Mouse (Mus musculus) spleen, postnatal 14 days (tissue): ENCODE measurements around the gene Slc39a11.

ENCODE experiments used
- DNase-seq, 2 experiments: peaks; one replicate each; pipeline ENCODE4 v3.0.0; 2021 to 2022; ENCODE audit warnings: low spot score in 2 of 2

Slc39a11 gene

GRCm38 (mm10) chr11:113460118-113460517 is 189.8 kb downstream of the Slc39a11 start:
- DNase-seq, result no peak

- no peak for DNase-seq
Observed at GRCm38 (mm10) chr11:113458582-113459210, 191.2 kb downstream of the Slc39a11 start.

GRCm38 (mm10) chr11:113452861-113453568 is 196.9 kb downstream of the Slc39a11 start:
- DNase-seq, result no peak

- no peak for DNase-seq
Observed at GRCm38 (mm10) chr11:113451301-113451700, 198.6 kb downstream of the Slc39a11 start.

- DNase-seq, result no peak
Observed at GRCm38 (mm10) chr11:113450665-113451064, 199.2 kb downstream of the Slc39a11 start.

GRCm38 (mm10) chr11:113450028-113450427 is 199.9 kb downstream of the Slc39a11 start:
- no peak for DNase-seq

GRCm38 (mm10) chr11:113442036-113442435 is 207.8 kb downstream of the Slc39a11 start:
- DNase-seq, result no peak

GRCm38 (mm10) chr11:113439328-113440030 is 210.4 kb downstream of the Slc39a11 start:
- DNase-seq, result no peak

GRCm38 (mm10) chr11:113438915-113439314 is 211.0 kb downstream of the Slc39a11 start:
- no peak for DNase-seq

- DNase-seq, result no peak
Observed at GRCm38 (mm10) chr11:113437357-113437756, 212.5 kb downstream of the Slc39a11 start.

GRCm38 (mm10) chr11:113436299-113436698 is 213.6 kb downstream of the Slc39a11 start:
- DNase-seq, result no peak

- no peak for DNase-seq
Observed at GRCm38 (mm10) chr11:113435696-113436095, 214.2 kb downstream of the Slc39a11 start.

GRCm38 (mm10) chr11:113431161-113431560 is 218.7 kb downstream of the Slc39a11 start:
- no peak for DNase-seq

GRCm38 (mm10) chr11:113425882-113426281 is 224.0 kb downstream of the Slc39a11 start:
- no peak for DNase-seq

- DNase-seq, result no peak
Observed at GRCm38 (mm10) chr11:113425454-113425853, 224.4 kb downstream of the Slc39a11 start.

- no peak for DNase-seq
Observed at GRCm38 (mm10) chr11:113424765-113425164, 225.1 kb downstream of the Slc39a11 start.

GRCm38 (mm10) chr11:113422598-113422997 is 227.3 kb downstream of the Slc39a11 start:
- DNase-seq, result no peak

- DNase-seq, result no peak
Observed at GRCm38 (mm10) chr11:113418921-113419655, 230.8 kb downstream of the Slc39a11 start.

GRCm38 (mm10) chr11:113417948-113418347 is 231.9 kb downstream of the Slc39a11 start:
- DNase-seq, result no peak

GRCm38 (mm10) chr11:113412545-113412944 is 237.3 kb downstream of the Slc39a11 start:
- DNase-seq, result peak in 1 of 2 experiments; percentile 7

- DNase-seq, result no peak
Observed at GRCm38 (mm10) chr11:113411798-113412197, 238.1 kb downstream of the Slc39a11 start.

- no peak for DNase-seq
Observed at GRCm38 (mm10) chr11:113409121-113409520, 240.8 kb downstream of the Slc39a11 start.
